Mouse (Mus musculus) stomach, embryonic 16.5 days (tissue): ENCODE results near the gene Tshz2. TPM values are rescaled to one million over a fixed set of nuclear protein-coding genes. Genes with fewer than 3 reads are reported as not detected.

ENCODE experiments used
- ATAC-seq: fragments of 200-750 bp; cut with Nextera tagmentation; 2 replicates; pipeline ENCODE4 v1.8.0; 2017; ENCODE audit warnings: moderate number of reproducible peaks, moderate TSS enrichment; ENCODE audit not compliant: insufficient read depth, low FRiP score
- H3K27ac ChIP-seq: fragments of 300-500 bp; sonication (generic); 2 replicates; pipeline ENCODE4 v1.5.1; 2014; ENCODE audit warnings: low read length
- H3K27me3 ChIP-seq: fragments of 300-500 bp; sonication (generic); 2 replicates; pipeline ENCODE4 v1.6.1; 2014; ENCODE audit warnings: low read length, control low read depth, mixed read lengths; ENCODE audit not compliant: control insufficient read depth, insufficient read depth
- H3K36me3 ChIP-seq: fragments of 300-500 bp; sonication (generic); 2 replicates; pipeline ENCODE4 v1.6.1; 2014; ENCODE audit warnings: low read length; ENCODE audit not compliant: control insufficient read depth, insufficient read depth
- H3K4me1 ChIP-seq: fragments of 300-500 bp; sonication (generic); 2 replicates; pipeline ENCODE4 v1.6.1; 2014; ENCODE audit warnings: low read length, control low read depth, mixed read lengths; ENCODE audit not compliant: control insufficient read depth, insufficient read depth
- H3K4me2 ChIP-seq: fragments of 300-500 bp; sonication (generic); 2 replicates; pipeline ENCODE4 v1.6.1; 2014; ENCODE audit warnings: low read depth, low read length, mixed read lengths
- H3K4me3 ChIP-seq: fragments of 300-500 bp; sonication (generic); replicated peaks from 2 replicates; pipeline ENCODE4 v1.5.1; 2014; ENCODE audit warnings: mild to moderate bottlenecking, low read length
- H3K9ac ChIP-seq: fragments of 300-500 bp; sonication (generic); 2 replicates; pipeline ENCODE4 v1.6.1; 2014; ENCODE audit warnings: low read length
- H3K9me3 ChIP-seq: fragments of 300-500 bp; sonication (generic); replicated peaks from 2 replicates; pipeline ENCODE4 v1.6.1; 2016; ENCODE audit warnings: low read length, control low read depth; ENCODE audit not compliant: control insufficient read depth
- WGBS: fragments of 180-500 bp; shearing (Covaris S2); extraction: QIAGEN DNeasy Blood & Tissue Kit; methylation state at CpG from one replicate; pipeline ENCODE4 v1.1.7; 2014; 5-methylcytosine and 5-hydroxymethylcytosine counted together
- polyA plus RNA-seq: library from polyadenylated mRNA; unstranded; fragments of >200 nt; fragmentation: Nextera tagmentation; extraction: Ambion mirVana; gene quantifications from 2 replicates; pipeline ENCODE4 v1.2.1, GENCODE M21; 2015

Gene Tshz2
- polyA plus RNA-seq, 1 experiment from 2014 or later = 13.5 TPM

DNA sequence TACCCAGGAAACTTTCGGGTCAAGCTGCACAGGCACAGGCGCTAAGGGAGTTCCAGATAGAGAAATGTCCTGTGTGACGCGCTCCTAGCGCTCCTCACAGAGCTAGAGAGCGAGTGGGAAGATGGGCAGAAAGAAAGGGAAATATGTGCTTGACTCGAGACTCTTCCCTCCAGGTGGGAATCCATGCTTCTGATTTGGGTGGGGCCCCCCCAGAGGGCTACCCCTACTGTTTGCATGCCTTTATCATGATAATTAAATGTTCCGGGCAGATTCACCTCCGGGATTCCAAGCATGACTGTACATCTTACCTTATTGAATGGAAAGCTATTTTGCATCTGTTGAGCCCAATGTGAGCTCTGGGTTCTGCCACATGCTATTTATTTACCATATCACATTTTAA is 255.1 kb downstream of the Tshz2 start:
- Histone ChIP-seq H3K4me3 (no peak overlapping the region), H3K9ac (no peak overlapping the region), H3K27me3 (no peaks in the 10 kb centered on the region), H3K4me2 (no peak overlapping the region), H3K27ac (no peak overlapping the region), H3K4me1 (no peaks in the 10 kb centered on the region), H3K9me3 (no peaks in the 10 kb centered on the region), H3K36me3 (no peaks in the 10 kb centered on the region)
- 81% methylated on average over 9 of the region's 9 CpGs for WGBS
- ATAC-seq = no peak

- Histone ChIP-seq H3K4me1 (no peaks in the 10 kb centered on the region), H3K27ac (no peak overlapping the region), H3K4me3 (no peak overlapping the region), H3K9me3 (no peaks in the 10 kb centered on the region), H3K9ac (no peak overlapping the region), H3K4me2 (no peak overlapping the region), H3K27me3 (no peaks in the 10 kb centered on the region), H3K36me3 (no peaks in the 10 kb centered on the region)
- WGBS = 62% methylated on average over 14 of the region's 14 CpGs
- no peak for ATAC-seq
Observed at GRCm38 (mm10) chr2:169892441-169893038, 259.7 kb downstream of the Tshz2 start.

DNA sequence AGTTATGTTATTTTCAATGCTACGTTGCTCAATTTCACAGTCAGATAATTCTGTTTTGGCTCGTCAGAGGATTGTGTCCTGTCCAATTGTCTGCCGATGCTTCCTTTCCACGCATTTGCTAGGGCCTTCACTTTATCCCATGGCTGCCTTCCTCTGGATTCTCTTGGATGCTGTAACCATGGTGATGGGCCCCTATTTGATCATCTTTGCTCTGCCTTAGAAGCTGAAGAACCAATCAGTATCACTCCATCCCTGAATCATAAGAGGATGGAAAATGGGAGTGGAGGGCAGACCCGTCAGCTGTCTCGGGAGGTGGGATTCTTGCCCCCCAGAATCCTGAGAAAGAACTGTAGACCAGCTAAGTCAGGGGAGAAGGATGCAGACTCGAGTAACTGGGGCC is 270.1 kb downstream of the Tshz2 start:
- no peak overlapping the region for H3K9ac ChIP-seq
- 92% methylated on average over 7 of the region's 7 CpGs for WGBS
- no peaks in the 10 kb centered on the region for H3K36me3 ChIP-seq
- H3K4me1 ChIP-seq = peaks cover 6% of the 10 kb centered on the region; the same call in 1 of the 2 replicates
- no peak overlapping the region for H3K4me2 ChIP-seq
- no peak overlapping the region for H3K27ac ChIP-seq
- H3K4me3 ChIP-seq = no peak overlapping the region
- H3K9me3 ChIP-seq = no peaks in the 10 kb centered on the region
- no peak for ATAC-seq
- no peaks in the 10 kb centered on the region for H3K27me3 ChIP-seq

GRCm38 (mm10) chr2:169906396-169906795 is 273.6 kb downstream of the Tshz2 start:
- Histone ChIP-seq H3K4me2 (no peak overlapping the region), H3K36me3 (no peaks in the 10 kb centered on the region), H3K9ac (no peak overlapping the region), H3K4me1 (peaks cover 6% of the 10 kb centered on the region; the same call in 1 of the 2 replicates), H3K27ac (no peak overlapping the region), H3K27me3 (no peaks in the 10 kb centered on the region), H3K9me3 (no peaks in the 10 kb centered on the region), H3K4me3 (no peak overlapping the region)
- WGBS = 10% methylated on average over 9 of the region's 9 CpGs
- no peak for ATAC-seq

- peaks cover 6% of the 10 kb centered on the region; the same call in 1 of the 2 replicates for H3K4me1 ChIP-seq
Observed at GRCm38 (mm10) chr2:169907979-169908378, 275.2 kb downstream of the Tshz2 start.

DNA sequence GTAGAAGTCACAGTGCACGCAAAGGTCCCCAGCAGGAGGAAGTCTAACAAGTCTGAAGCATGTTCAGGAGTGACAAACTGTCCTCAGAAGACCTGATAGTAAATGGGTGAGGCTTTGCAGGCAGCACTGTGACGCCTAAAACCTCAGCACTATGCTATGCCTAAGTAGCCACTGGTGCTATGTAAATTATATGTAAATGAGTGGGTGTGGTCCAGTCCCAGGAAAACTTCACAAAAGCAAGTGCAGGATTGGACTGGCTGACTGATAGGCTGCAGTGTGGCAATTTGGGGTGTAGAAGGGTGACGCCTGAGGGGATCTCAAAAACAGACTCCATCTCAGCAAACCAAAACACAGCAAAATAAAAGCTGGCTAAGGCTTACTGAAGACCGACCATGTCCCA is 277.8 kb downstream of the Tshz2 start:
- Histone ChIP-seq H3K9me3 (no peaks in the 10 kb centered on the region), H3K9ac (no peak overlapping the region), H3K4me3 (no peak overlapping the region), H3K36me3 (no peaks in the 10 kb centered on the region), H3K27ac (no peak overlapping the region), H3K4me1 (peaks cover 6% of the 10 kb centered on the region; the same call in 1 of the 2 replicates), H3K4me2 (no peak overlapping the region), H3K27me3 (no peaks in the 10 kb centered on the region)
- no peak for ATAC-seq
- 82% methylated on average over 4 of the region's 4 CpGs for WGBS

More at GRCm38 (mm10) chr2:169907979-169908378, 275.2 kb downstream of the Tshz2 start:
- Histone ChIP-seq H3K9ac (no peak overlapping the region), H3K4me2 (no peak overlapping the region), H3K36me3 (no peaks in the 10 kb centered on the region), H3K9me3 (no peaks in the 10 kb centered on the region), H3K27ac (no peak overlapping the region), H3K27me3 (no peaks in the 10 kb centered on the region), H3K4me3 (no peak overlapping the region)
- WGBS = 78% methylated on average over 7 of the region's 7 CpGs
- no peak for ATAC-seq

DNA sequence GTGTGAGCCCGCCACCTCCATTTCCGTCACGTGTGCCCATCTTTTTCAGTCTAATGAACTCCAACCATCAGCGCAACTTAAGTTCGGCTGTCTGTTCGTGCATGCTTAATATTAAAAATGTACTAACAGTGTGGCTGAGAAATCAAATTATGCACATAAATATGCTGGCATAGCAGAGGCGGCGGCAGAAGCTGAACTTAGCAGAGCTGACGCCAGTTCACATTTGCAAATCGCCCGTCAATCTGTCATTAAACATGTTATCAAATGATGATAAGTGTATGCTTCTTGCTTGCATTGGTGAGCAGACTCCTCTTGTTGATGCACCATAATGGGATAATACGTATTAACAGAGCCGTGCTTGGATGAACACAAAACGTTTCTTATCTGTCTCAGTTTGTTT is 280.0 kb downstream of the Tshz2 start:
- H3K9me3 ChIP-seq = no peaks in the 10 kb centered on the region

GRCm38 (mm10) chr2:169914903-169915302 is 282.1 kb downstream of the Tshz2 start:
- no peaks in the 10 kb centered on the region for H3K36me3 ChIP-seq
- no peak overlapping the region for H3K4me3 ChIP-seq
- H3K27me3 ChIP-seq = no peaks in the 10 kb centered on the region
- no peak overlapping the region for H3K4me2 ChIP-seq
- WGBS = 79% methylated on average over 8 of the region's 8 CpGs
- H3K4me1 ChIP-seq = no peaks in the 10 kb centered on the region
- ATAC-seq = no peak
- no peak overlapping the region for H3K9ac ChIP-seq
- H3K9me3 ChIP-seq = no peaks in the 10 kb centered on the region
- H3K27ac ChIP-seq = no peak overlapping the region

More for the DNA sequence above, 280.0 kb downstream of the Tshz2 start:
- 89% methylated on average over 14 of the region's 14 CpGs for WGBS
- Histone ChIP-seq H3K36me3 (no peaks in the 10 kb centered on the region), H3K27me3 (no peaks in the 10 kb centered on the region), H3K4me1 (no peaks in the 10 kb centered on the region), H3K9ac (no peak overlapping the region), H3K4me3 (no peak overlapping the region), H3K27ac (no peak overlapping the region), H3K4me2 (no peak overlapping the region)
- ATAC-seq = no peak

DNA sequence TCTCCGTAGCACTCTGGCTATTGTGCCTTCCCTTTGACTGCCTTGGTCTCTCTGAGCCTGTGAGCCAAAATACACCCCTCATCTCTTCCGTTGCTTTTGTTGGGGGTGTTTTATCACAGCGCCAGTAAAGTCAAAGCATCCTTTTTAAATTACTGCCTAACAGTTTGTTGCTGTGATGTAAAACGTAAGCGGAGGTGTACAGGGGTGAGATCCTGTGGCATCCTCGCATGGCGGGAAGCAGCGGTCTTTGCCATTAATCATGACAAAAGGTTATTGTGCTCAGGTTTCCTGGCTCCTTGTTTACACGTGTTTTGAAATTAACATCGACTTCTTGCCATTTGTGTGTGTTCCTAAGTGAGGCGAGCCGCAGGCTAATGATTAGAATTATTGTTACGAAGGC is 282.5 kb downstream of the Tshz2 start:
- H3K27ac ChIP-seq = no peak overlapping the region
- no peak overlapping the region for H3K4me3 ChIP-seq
- no peaks in the 10 kb centered on the region for H3K27me3 ChIP-seq
- WGBS = 84% methylated on average over 13 of the region's 13 CpGs
- ATAC-seq = no peak
- H3K36me3 ChIP-seq = no peaks in the 10 kb centered on the region
- H3K4me1 ChIP-seq = no peaks in the 10 kb centered on the region
- H3K9me3 ChIP-seq = no peaks in the 10 kb centered on the region
- H3K9ac ChIP-seq = no peak overlapping the region
- no peak overlapping the region for H3K4me2 ChIP-seq
